Mouse (Mus musculus) liver, embryonic 11.5 days (tissue): ENCODE data around the gene Ubiad1. TPM values are rescaled to one million over a fixed set of nuclear protein-coding genes. Genes with fewer than 3 reads are reported as not detected.
A peak's percentile ranks its signal among the peaks of the same experiment; 100 is the strongest.

ENCODE experiments used
- ATAC-seq: fragments of 200-750 bp; cut with Nextera tagmentation; replicated peaks from 2 replicates; pipeline ENCODE4 v1.8.0; 2017; ENCODE audit warnings: moderate number of reproducible peaks, mild to moderate bottlenecking, moderate TSS enrichment, moderate library complexity; ENCODE audit not compliant: low FRiP score
- DNase-seq: peaks from one replicate; pipeline ENCODE4 v3.0.0-alpha.2; 2017; ENCODE audit warnings: low spot score
- H3K27ac ChIP-seq: fragments of 300-500 bp; sonication (generic); 2 replicates; pipeline ENCODE4 v1.5.1; 2014; ENCODE audit warnings: mild to moderate bottlenecking, low read depth, low read length, control low read depth
- H3K27me3 ChIP-seq: fragments of 300-500 bp; sonication (generic); replicated peaks from 2 replicates; pipeline ENCODE4 v1.6.1; 2014; ENCODE audit warnings: low read length, mixed read lengths; ENCODE audit not compliant: control insufficient read depth, insufficient read depth
- H3K36me3 ChIP-seq: fragments of 300-500 bp; sonication (generic); 2 replicates; pipeline ENCODE4 v1.6.1; 2014; ENCODE audit warnings: mild to moderate bottlenecking, low read length, moderate library complexity, mixed read lengths; ENCODE audit not compliant: control insufficient read depth, insufficient read depth
- H3K4me1 ChIP-seq: fragments of 300-500 bp; sonication (generic); replicated peaks from 2 replicates; pipeline ENCODE4 v1.6.1; 2014; ENCODE audit warnings: low read length, mixed read lengths; ENCODE audit not compliant: control insufficient read depth, insufficient read depth
- H3K4me2 ChIP-seq: fragments of 300-500 bp; sonication (generic); 2 replicates; pipeline ENCODE4 v1.6.1; 2014; ENCODE audit warnings: mild to moderate bottlenecking, control low read depth, moderate library complexity
- H3K4me3 ChIP-seq: fragments of 300-500 bp; sonication (generic); 2 replicates; pipeline ENCODE4 v1.5.1; 2014; ENCODE audit warnings: low read depth, low read length, control low read depth
- H3K9ac ChIP-seq: fragments of 300-500 bp; sonication (generic); 2 replicates; pipeline ENCODE4 v1.6.1; 2014; ENCODE audit warnings: low read depth, low read length, control low read depth
- H3K9me3 ChIP-seq: fragments of 300-500 bp; sonication (generic); 2 replicates; pipeline ENCODE4 v1.6.1; 2016; ENCODE audit warnings: low read length, inconsistent platforms, mixed read lengths; ENCODE audit not compliant: control insufficient read depth
- WGBS: fragments of 180-500 bp; shearing (Covaris S2); extraction: QIAGEN DNeasy Blood & Tissue Kit; methylation state at CpG from one replicate; pipeline ENCODE4 v1.1.7; 2014; 5-methylcytosine and 5-hydroxymethylcytosine counted together
- polyA plus RNA-seq: library from polyadenylated mRNA; unstranded; fragments of >200 nt; fragmentation: Nextera tagmentation; extraction: Ambion mirVana; gene quantifications from 2 replicates; pipeline ENCODE4 v1.2.1, GENCODE M21; 2014

Gene Ubiad1
- polyA plus RNA-seq, 1 experiment from 2014 or later: 21.5 TPM

DNA sequence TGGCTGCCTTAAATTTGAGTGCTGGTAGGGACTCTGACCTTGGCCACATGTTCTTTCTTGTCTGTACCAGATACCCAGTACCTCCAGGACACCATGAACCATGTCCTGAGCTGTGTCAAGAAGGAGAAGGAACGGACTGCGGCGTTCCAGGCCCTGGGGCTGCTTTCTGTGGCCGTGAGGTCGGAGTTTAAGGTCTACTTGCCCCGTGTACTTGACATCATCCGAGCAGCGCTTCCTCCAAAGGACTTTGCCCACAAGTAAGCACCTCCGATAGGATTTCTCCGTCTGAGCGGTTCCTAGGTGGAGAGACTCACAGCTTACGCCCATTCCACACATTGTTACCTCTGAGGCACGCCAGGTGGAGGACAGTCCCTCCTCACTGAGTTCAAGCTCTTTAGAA lies 18.1 kb upstream of the Ubiad1 start:
- Histone ChIP-seq H3K27me3 (no peaks in the 10 kb centered on the region), H3K4me2 (no peak overlapping the region), H3K4me1 (no peaks in the 10 kb centered on the region), H3K9ac (no peak overlapping the region), H3K27ac (no peak overlapping the region), H3K9me3 (no peaks in the 10 kb centered on the region), H3K4me3 (no peak overlapping the region), H3K36me3 (peaks cover 46% of the 10 kb centered on the region)
- WGBS: 95% methylated on average over 13 of the region's 13 CpGs
- DNase-seq (no peak), ATAC-seq (no peak)

DNA sequence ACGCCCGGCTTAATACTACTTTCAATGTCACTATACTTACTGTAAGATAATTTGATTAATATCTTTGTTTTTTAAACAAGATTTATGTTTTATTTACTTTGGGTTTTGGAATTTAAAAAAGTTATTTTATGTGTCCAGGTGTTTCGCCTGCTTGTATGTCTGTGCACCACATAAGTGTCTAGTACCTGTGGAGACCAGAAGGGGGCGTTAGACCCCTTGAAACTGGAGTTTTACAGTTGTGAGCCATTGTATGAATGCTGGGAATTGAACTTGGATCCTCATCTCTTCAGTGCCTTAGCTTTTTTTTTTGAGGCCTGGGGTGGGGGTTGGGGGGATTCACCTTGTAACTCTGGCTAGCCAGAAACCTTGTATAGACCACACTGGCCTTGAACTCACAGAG lies 17.2 kb upstream of the Ubiad1 start:
- H3K4me2 ChIP-seq: no peak overlapping the region
- H3K27ac ChIP-seq: no peak overlapping the region
- 84% methylated on average over 4 of the region's 4 CpGs for WGBS
- DNase-seq (no peak), ATAC-seq (no peak)
- no peak overlapping the region for H3K9ac ChIP-seq
- H3K4me1 ChIP-seq: no peaks in the 10 kb centered on the region
- no peaks in the 10 kb centered on the region for H3K9me3 ChIP-seq
- peaks cover 44% of the 10 kb centered on the region for H3K36me3 ChIP-seq
- no peaks in the 10 kb centered on the region for H3K27me3 ChIP-seq
- H3K4me3 ChIP-seq: no peak overlapping the region

DNA sequence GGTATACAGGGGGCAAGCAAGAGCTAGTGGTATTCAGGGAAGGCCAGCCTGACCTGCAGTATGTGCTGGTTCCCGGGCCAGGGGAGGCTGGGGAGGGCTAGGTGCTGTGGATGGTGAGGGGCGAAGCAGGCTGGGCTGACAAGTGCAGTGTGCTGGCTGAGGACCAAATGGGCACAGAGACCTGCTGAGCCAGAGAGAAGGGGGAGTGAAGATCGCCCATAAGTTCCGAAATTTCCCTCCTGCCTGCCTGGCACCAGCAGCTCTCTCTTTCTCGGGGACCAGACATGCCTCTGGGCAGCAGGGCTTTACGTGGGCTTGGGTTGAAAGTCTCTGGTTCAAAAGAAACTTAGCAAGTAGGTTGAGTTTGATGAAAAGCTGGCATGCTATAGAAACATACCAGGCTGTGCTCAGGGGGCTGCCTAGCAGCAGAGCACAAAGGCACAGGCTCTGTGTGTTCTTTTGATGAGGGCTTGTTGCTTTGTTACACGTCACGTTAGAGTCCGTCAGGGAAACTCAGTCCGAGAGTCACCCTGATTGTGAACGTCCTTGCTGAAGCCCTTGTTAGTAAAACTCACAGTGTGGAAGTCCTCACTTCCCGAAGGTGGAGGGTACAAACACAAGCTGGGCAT lies 16.2 kb upstream of the Ubiad1 start:
- no peaks in the 10 kb centered on the region for H3K9me3 ChIP-seq
- ATAC-seq (no peak), DNase-seq (no peak)
- H3K36me3 ChIP-seq: peaks cover 49% of the 10 kb centered on the region
- no peaks in the 10 kb centered on the region for H3K27me3 ChIP-seq
- no peak overlapping the region for H3K4me3 ChIP-seq
- no peak overlapping the region for H3K4me2 ChIP-seq
- H3K9ac ChIP-seq: no peak overlapping the region
- H3K27ac ChIP-seq: no peak overlapping the region
- H3K4me1 ChIP-seq: no peaks in the 10 kb centered on the region
- WGBS: 90% methylated on average over 12 of the region's 12 CpGs

DNA sequence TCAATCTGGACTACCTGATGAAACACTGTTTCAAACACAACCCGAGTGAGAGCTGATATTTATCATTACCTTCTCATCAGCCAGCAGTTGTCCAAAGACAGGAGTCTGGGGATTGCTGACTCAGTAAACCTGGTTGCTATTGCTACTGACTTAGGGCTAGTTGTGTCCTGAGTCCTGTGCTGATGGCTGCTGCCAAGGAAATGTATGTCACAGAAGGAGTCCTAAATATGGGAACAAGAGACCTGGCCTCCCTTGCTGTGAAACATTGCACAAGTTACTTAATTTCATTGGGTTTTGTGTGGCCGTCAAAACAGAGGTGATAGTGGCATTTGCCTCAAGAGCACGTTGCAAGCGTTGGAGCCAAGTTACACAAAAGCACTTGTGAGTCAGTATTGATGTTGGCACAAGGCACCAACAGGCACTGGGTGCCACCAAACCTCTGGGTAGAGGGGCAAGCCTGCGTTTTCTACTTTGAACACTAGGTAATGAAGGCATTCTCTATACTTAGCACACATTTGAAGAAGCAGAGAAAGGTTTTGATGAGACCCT lies 11.0 kb upstream of the Ubiad1 start:
- peaks cover 47% of the 10 kb centered on the region for H3K36me3 ChIP-seq

DNA sequence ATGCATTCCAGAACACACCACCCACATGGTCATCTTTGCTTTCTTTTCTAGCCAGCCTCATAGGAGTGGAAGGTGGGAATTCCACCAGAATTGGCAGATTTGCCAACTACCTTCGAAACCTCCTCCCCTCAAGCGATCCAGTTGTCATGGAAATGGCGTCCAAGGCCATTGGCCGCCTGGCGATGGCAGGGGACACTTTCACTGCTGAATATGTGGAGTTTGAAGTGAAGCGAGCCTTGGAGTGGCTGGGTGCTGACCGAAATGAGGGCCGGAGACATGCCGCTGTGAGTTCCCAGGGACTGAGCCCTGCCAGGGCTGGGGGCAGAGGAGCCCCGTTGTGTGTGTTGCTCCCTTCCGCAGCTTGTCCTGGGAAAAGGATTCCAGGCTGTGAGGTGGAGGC lies 9.1 kb upstream of the Ubiad1 start:
- Histone ChIP-seq H3K4me1 (no peaks in the 10 kb centered on the region; the same call in 1 of the 2 replicates), H3K9me3 (no peaks in the 10 kb centered on the region), H3K9ac (no peak overlapping the region), H3K36me3 (peaks cover 40% of the 10 kb centered on the region), H3K27me3 (no peaks in the 10 kb centered on the region), H3K4me3 (no peak overlapping the region), H3K4me2 (no peak overlapping the region), H3K27ac (no peak overlapping the region)
- WGBS: 89% methylated on average over 11 of the region's 11 CpGs
- DNase-seq (no peak), ATAC-seq (no peak)

More for the DNA sequence above, 11.0 kb upstream of the Ubiad1 start:
- no peak overlapping the region for H3K4me2 ChIP-seq
- 93% methylated on average over 5 of the region's 5 CpGs for WGBS
- H3K27me3 ChIP-seq: no peaks in the 10 kb centered on the region
- no peak overlapping the region for H3K4me3 ChIP-seq
- H3K9ac ChIP-seq: no peak overlapping the region
- H3K27ac ChIP-seq: no peak overlapping the region
- no peak for DNase-seq
- no peak for ATAC-seq
- no peaks in the 10 kb centered on the region for H3K9me3 ChIP-seq
- no peaks in the 10 kb centered on the region for H3K4me1 ChIP-seq

DNA sequence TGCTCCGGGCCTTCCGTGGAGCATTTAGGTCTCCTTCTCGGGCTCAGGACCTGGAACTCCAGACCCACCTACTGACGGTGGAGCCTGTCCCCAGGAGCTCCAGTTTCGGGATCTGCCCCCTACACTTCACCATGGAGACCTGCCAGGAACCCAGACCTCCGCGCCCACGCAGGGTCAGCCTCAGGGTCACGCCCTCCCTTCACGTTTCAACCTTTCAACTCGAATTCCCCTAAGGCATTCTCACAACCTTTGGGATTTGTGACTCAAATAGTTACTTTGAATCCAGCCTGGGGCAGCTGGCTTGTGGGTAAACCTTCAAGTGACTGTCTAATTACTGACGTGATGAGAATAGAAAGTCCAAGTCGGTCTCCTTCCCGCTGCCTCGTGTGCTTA lies 4.3 kb upstream of the Ubiad1 start:
- Histone ChIP-seq H3K9ac (peak overlapping the region; percentile 82), H3K27me3 (no peaks in the 10 kb centered on the region), H3K27ac (peak overlapping the region; percentile 42; the same call in 1 of the 2 replicates), H3K4me3 (peak overlapping the region; percentile 83), H3K4me1 (peaks cover 8% of the 10 kb centered on the region; the same call in 1 of the 2 replicates), H3K9me3 (no peaks in the 10 kb centered on the region), H3K36me3 (peaks cover 16% of the 10 kb centered on the region), H3K4me2 (peak overlapping the region; percentile 70)
- ATAC-seq: peak; percentile 24
- WGBS: under 1% methylated on average over 15 of the region's 15 CpGs
- no peak for DNase-seq

DNA sequence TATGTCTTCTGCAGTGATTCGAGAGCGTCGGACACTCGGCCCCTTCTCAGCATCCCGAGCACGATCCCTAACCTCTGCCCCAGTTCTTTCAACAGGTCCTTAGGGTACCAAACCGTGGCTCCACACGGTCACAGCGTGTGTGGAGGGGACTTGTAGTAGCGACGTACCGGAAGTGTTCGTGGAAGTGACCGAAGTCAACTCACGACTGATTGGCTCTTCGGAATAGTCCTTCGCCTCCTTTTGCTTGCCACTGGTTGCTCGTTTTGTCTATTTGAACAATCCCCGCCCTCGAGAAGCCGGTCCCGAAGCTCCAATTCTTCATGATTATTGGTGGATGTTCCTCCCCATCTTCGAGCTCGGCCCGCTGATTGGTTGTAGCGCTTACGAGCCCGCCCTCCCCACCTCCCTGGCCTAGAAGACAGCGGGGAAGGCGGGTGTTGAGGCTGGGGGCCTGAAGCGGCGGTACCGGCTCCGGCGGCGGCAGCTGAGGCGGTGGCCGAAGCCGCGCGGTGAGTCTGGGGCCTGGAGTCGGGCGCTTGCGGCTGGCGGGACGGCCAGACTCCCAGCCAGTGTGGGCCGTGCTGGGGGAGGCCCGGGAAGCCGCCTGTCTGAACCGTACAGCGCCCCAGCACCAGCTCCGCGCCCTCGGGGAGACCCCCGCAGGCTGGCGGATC lies 3.7 kb upstream of the Ubiad1 start, which contains the start of gene Mtor:
Gene Mtor (plus strand): TSS at position 433 of the 674 bp plus-strand sequence.
- Histone ChIP-seq H3K27ac (peak within 1 kb of the TSS; percentile 42; the same call in 1 of the 2 replicates), H3K4me1 (peaks cover 14% of the 10 kb centered on the region; the same call in 1 of the 2 replicates), H3K9ac (peak within 1 kb of the TSS; percentile 82), H3K36me3 (peaks cover 11% of the 10 kb centered on the region), H3K9me3 (no peaks in the 10 kb centered on the region), H3K4me3 (peak within 1 kb of the TSS; percentile 83), H3K4me2 (peak within 1 kb of the TSS; percentile 70), H3K27me3 (no peaks in the 10 kb centered on the region)
- ATAC-seq (peak; percentile 91), DNase-seq (peak; percentile 86)
- WGBS: under 1% methylated on average over 56 of the region's 56 CpGs

DNA sequence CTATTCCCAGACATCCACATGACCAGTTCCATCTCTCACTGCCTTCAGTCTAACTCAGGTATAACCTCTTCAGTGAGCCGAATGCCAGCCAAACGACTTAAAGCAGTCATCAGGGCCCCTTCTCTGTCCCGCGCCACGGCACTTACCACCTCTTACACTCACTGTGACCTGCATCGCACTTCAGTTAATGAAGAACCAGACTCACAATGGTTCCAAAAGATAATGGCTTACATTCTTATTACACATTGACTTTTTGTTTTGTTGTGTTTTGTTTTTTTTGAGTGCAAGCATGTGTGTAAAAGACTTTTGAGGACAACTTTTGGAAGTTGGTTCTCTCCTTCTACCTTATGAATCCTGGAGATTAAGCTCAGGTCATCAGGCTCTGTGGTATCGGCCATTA lies 2.0 kb downstream of the Ubiad1 start:
- Histone ChIP-seq H3K9me3 (no peaks in the 10 kb centered on the region), H3K36me3 (no peaks in the 10 kb centered on the region), H3K27me3 (no peaks in the 10 kb centered on the region), H3K4me3 (no peak overlapping the region), H3K4me2 (peak overlapping the region; percentile 94), H3K9ac (no peak overlapping the region), H3K4me1 (peaks cover 14% of the 10 kb centered on the region; the same call in 1 of the 2 replicates), H3K27ac (no peak overlapping the region)
- no peak for ATAC-seq
- 96% methylated on average over 7 of the region's 7 CpGs for WGBS
- DNase-seq: no peak
